7 mouse cellular contexts compared by ENCODE assay signal in genomic region chr17:12205015-12205693, GRCm38 (mm10).
DNase-seq lines count a peak whose midpoint lies in the region; ATAC-seq and TF ChIP-seq lines count a peak whose summit lies in the region.

No protein-coding gene starts in this region.

- ATAC-seq in midbrain, embryonic 12.5 days (ENCODE audit: low FRiP score, low read depth) = no peak
- ATAC-seq in midbrain, postnatal 0 days (ENCODE audit: low FRiP score) = no peak
- peak; percentile 16; the same call in 1 of the 2 replicates for ATAC-seq in embryonic facial prominence, embryonic 12.5 days (ENCODE audit: insufficient number of reproducible peaks, insufficient read depth, low FRiP score, low TSS enrichment)
- ATAC-seq in stomach, postnatal 0 days (ENCODE audit: low FRiP score, low TSS enrichment) = peak; percentile 24

- H3K4me3 ChIP-seq in midbrain, embryonic 12.5 days = no peak overlapping the region
- no peak overlapping the region for H3K4me3 ChIP-seq in midbrain, postnatal 0 days (ENCODE audit: low read depth, low read length)
- H3K4me3 ChIP-seq in embryonic facial prominence, embryonic 12.5 days = no peak overlapping the region
- H3K4me3 ChIP-seq in limb, embryonic 10.5 days = no peak overlapping the region
- H3K4me3 ChIP-seq in stomach, postnatal 0 days (ENCODE audit: low read depth, low read length) = no peak overlapping the region

- H3K4me1 ChIP-seq in midbrain, embryonic 12.5 days = peaks cover 39% of the 10 kb centered on the region
- H3K4me1 ChIP-seq in midbrain, postnatal 0 days (ENCODE audit: insufficient read depth, low read length) = no peaks in the 10 kb centered on the region
- H3K4me1 ChIP-seq in embryonic facial prominence, embryonic 12.5 days = peaks cover 51% of the 10 kb centered on the region
- H3K4me1 ChIP-seq in limb, embryonic 10.5 days = peaks cover 61% of the 10 kb centered on the region
- H3K4me1 ChIP-seq in stomach, postnatal 0 days (replicated peaks; ENCODE audit: control insufficient read depth, insufficient read depth) = peaks cover 11% of the 10 kb centered on the region

- WGBS in midbrain, embryonic 12.5 days = 87% methylated on average over 10 of the region's 10 CpGs
- WGBS in midbrain, postnatal 0 days = 72% methylated on average over 10 of the region's 10 CpGs
- WGBS in embryonic facial prominence, embryonic 12.5 days = 46% methylated on average over 10 of the region's 10 CpGs
- WGBS in limb, embryonic 10.5 days = 67% methylated on average over 10 of the region's 10 CpGs
- WGBS in stomach, postnatal 0 days = 23% methylated on average over 10 of the region's 10 CpGs

- no peaks in the 10 kb centered on the region for H3K27me3 ChIP-seq in midbrain, embryonic 12.5 days
- H3K27me3 ChIP-seq in midbrain, postnatal 0 days (ENCODE audit: insufficient read depth, low read length) = no peaks in the 10 kb centered on the region
- no peaks in the 10 kb centered on the region for H3K27me3 ChIP-seq in embryonic facial prominence, embryonic 12.5 days
- H3K27me3 ChIP-seq in limb, embryonic 10.5 days (ENCODE audit: low read depth, poor library complexity, severe bottlenecking) = no peaks in the 10 kb centered on the region
- no peaks in the 10 kb centered on the region for H3K27me3 ChIP-seq in stomach, postnatal 0 days (ENCODE audit: control insufficient read depth, insufficient read depth, low read length)

- 0 out of 2 replicates have a peak, but pooled peaks cover under 1% of the 10 kb centered on the region for H3K36me3 ChIP-seq in midbrain, embryonic 12.5 days
- 0 out of 2 replicates have a peak, but pooled peaks cover 3% of the 10 kb centered on the region for H3K36me3 ChIP-seq in midbrain, postnatal 0 days (ENCODE audit: insufficient read depth, low read length)
- H3K36me3 ChIP-seq in embryonic facial prominence, embryonic 12.5 days = no peaks in the 10 kb centered on the region
- peaks cover 14% of the 10 kb centered on the region for H3K36me3 ChIP-seq in limb, embryonic 10.5 days
- H3K36me3 ChIP-seq in stomach, postnatal 0 days (ENCODE audit: control insufficient read depth, insufficient read depth, low read length) = no peaks in the 10 kb centered on the region

- no peaks in the 10 kb centered on the region for H3K9me3 ChIP-seq in midbrain, embryonic 12.5 days
- no peaks in the 10 kb centered on the region for H3K9me3 ChIP-seq in midbrain, postnatal 0 days (ENCODE audit: low read length)
- no peaks in the 10 kb centered on the region for H3K9me3 ChIP-seq in embryonic facial prominence, embryonic 12.5 days
- no peaks in the 10 kb centered on the region for H3K9me3 ChIP-seq in limb, embryonic 10.5 days (replicated peaks)
- H3K9me3 ChIP-seq in stomach, postnatal 0 days (ENCODE audit: control insufficient read depth, low read length) = no peaks in the 10 kb centered on the region

- TF ChIP-seq EP300 in stomach, postnatal 0 days (optimal IDR thresholded peaks at IDR 0.05) = no peak

- H3K4me2 ChIP-seq in midbrain, embryonic 12.5 days (replicated peaks) = no peak overlapping the region
- H3K4me2 ChIP-seq in midbrain, postnatal 0 days (ENCODE audit: low read depth, low read length, poor library complexity, severe bottlenecking) = no peak overlapping the region
- H3K4me2 ChIP-seq in embryonic facial prominence, embryonic 12.5 days (replicated peaks) = peak overlapping the region; percentile 24; the same call in 1 of the 2 replicates
- no peak overlapping the region for H3K4me2 ChIP-seq in stomach, postnatal 0 days (replicated peaks; ENCODE audit: low read depth)

- TF ChIP-seq CTCF in midbrain, postnatal 0 days (IDR thresholded peaks at IDR 0.05) = no peak
- no peak for TF ChIP-seq CTCF in stomach, postnatal 0 days (IDR thresholded peaks at IDR 0.05; ENCODE audit: low read depth)

- H3K27ac ChIP-seq in midbrain, embryonic 12.5 days (replicated peaks) = no peak overlapping the region
- H3K27ac ChIP-seq in midbrain, postnatal 0 days (ENCODE audit: low read depth, low read length) = no peak overlapping the region
- peak overlapping the region; percentile 83 for H3K27ac ChIP-seq in embryonic facial prominence, embryonic 12.5 days
- peak overlapping the region; percentile 68 for H3K27ac ChIP-seq in limb, embryonic 10.5 days
- H3K27ac ChIP-seq in stomach, postnatal 0 days (replicated peaks) = peak overlapping the region; percentile 73

- no peak for DNase-seq in midbrain, postnatal 0 days (ENCODE audit: low spot score)
- no peak for DNase-seq in limb, embryonic 10.5 days (ENCODE audit: low spot score)
- DNase-seq in stomach, postnatal 0 days (ENCODE audit: low spot score) = no peak
- no peak for DNase-seq in embryo, embryonic 10.5 days (ENCODE audit: low spot score)
- DNase-seq in T-cell, adult 2 months (ENCODE audit: low spot score) = no peak

- H3K9ac ChIP-seq in midbrain, embryonic 12.5 days (replicated peaks) = 0 out of 2 replicates have a peak overlapping the region, but pooled peaks have one; percentile 21
- no peak overlapping the region for H3K9ac ChIP-seq in midbrain, postnatal 0 days (replicated peaks; ENCODE audit: low read length, poor library complexity, severe bottlenecking)
- no peak overlapping the region for H3K9ac ChIP-seq in embryonic facial prominence, embryonic 12.5 days
- no peak overlapping the region for H3K9ac ChIP-seq in stomach, postnatal 0 days (ENCODE audit: low read length)

Comparison
In these comparisons a context has a peak if more than half of its experiments do, and no peak if none do; other contexts are left out.
1. ATAC-seq: peak in embryonic facial prominence, embryonic 12.5 days (single experiment) and stomach, postnatal 0 days (single experiment); none in midbrain, embryonic 12.5 days (single experiment) and midbrain, postnatal 0 days (single experiment).
2. H3K27ac ChIP-seq: peak in embryonic facial prominence, embryonic 12.5 days (single experiment), limb, embryonic 10.5 days (single experiment) and stomach, postnatal 0 days (single experiment); none in midbrain, embryonic 12.5 days (single experiment) and midbrain, postnatal 0 days (single experiment).